Mouse (Mus musculus) liver, embryonic 14.5 days (tissue): ENCODE measurements at regions not wholly inside any gene's neighbourhood (a gene's known extent, or its start where the extent isn't known, plus 50 kb on each side); places are given as distances from the start of the nearest gene placed in this dataset.

Experiments used
- CTCF ChIP-seq: IDR thresholded peaks from 2 replicates; pipeline ENCODE4 v1.5.1; 2016; ENCODE audit warnings: antibody characterized with exemption, low read depth, control low read depth
- EP300 ChIP-seq: IDR thresholded peaks from 2 replicates; pipeline ENCODE4 v1.6.1; 2016; ENCODE audit warnings: antibody characterized with exemption, low read depth

DNA sequence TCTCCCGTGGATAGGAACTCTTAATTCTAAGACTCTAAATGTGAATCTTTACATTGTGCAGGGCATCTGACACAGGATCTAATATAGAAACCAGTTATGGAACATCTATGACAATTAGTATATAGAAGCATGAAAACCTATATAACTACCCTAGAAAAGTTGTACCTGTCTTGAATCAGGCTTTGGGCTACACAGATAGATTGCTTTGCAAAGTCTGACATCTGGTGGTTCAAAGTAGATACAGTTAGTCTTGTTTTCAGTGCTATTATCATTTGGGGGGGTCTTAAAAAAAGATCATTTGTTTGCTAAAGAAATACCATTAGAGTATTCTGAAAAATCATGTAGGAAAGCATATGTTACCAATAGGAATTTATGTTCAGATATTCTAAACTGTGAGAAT, 264.7 kb downstream of the Myh15 start:
- TF ChIP-seq CTCF (no peak), EP300 (no peak)
